Mouse (Mus musculus): ENCODE data around the gene Cxcl15.
A peak's percentile ranks its signal among the peaks of the same experiment; 100 is the strongest.

Cxcl15 gene

GRCm38 (mm10) chr5:90794195-90794625 lies at the start of gene Cxcl15:
TSS of gene Cxcl15 (plus strand) at chr5:90794534.
- DNase-seq, result no peak

- no peak for DNase-seq
These were observed 40.4 kb upstream of the Cxcl15 start for GRCm38 (mm10) chr5:90753934-90754333.

- peak; percentile 1 for DNase-seq
These were observed 36.2 kb upstream of the Cxcl15 start for GRCm38 (mm10) chr5:90758020-90758605.

- no peak for DNase-seq
These were observed 35.0 kb upstream of the Cxcl15 start, which contains the start of gene Cxcl5 for GRCm38 (mm10) chr5:90759077-90760065. TSS of gene Cxcl5 (plus strand) at chr5:90759360.

- DNase-seq, result no peak
These were observed 34.0 kb upstream of the Cxcl15 start for GRCm38 (mm10) chr5:90760303-90760702.

- DNase-seq, result no peak
These were observed 33.5 kb upstream of the Cxcl15 start for GRCm38 (mm10) chr5:90760844-90761243.

GRCm38 (mm10) chr5:90761834-90762233 lies 32.5 kb upstream of the Cxcl15 start:
- no peak for DNase-seq

- DNase-seq, result no peak
These were observed 30.2 kb upstream of the Cxcl15 start for GRCm38 (mm10) chr5:90763912-90764665.

- DNase-seq, result no peak
These were observed 28.3 kb upstream of the Cxcl15 start for GRCm38 (mm10) chr5:90765821-90766606.

- DNase-seq, result no peak
These were observed 26.1 kb upstream of the Cxcl15 start, which contains the start of gene Ppbp for GRCm38 (mm10) chr5:90768218-90768617. TSS of gene Ppbp (plus strand) at chr5:90768518.

- DNase-seq, result no peak
These were observed 23.0 kb upstream of the Cxcl15 start for GRCm38 (mm10) chr5:90771369-90771768.

GRCm38 (mm10) chr5:90771880-90772653 lies 22.3 kb upstream of the Cxcl15 start, which contains the start of gene Pf4:
TSS of gene Pf4 (plus strand) at chr5:90772435.
- DNase-seq, result no peak

GRCm38 (mm10) chr5:90775562-90775961 lies 18.8 kb upstream of the Cxcl15 start:
- no peak for DNase-seq

- no peak for DNase-seq
These were observed 16.7 kb upstream of the Cxcl15 start for GRCm38 (mm10) chr5:90777621-90778020.

GRCm38 (mm10) chr5:90778856-90779255 lies 15.5 kb upstream of the Cxcl15 start:
- DNase-seq, result no peak

- DNase-seq, result no peak
These were observed 10.6 kb upstream of the Cxcl15 start for GRCm38 (mm10) chr5:90783697-90784096.

- peak; percentile 4 for DNase-seq
These were observed 8.4 kb upstream of the Cxcl15 start, which contains the start of gene Cxcl3 for GRCm38 (mm10) chr5:90785659-90786588. TSS of gene Cxcl3 (plus strand) at chr5:90786103.

GRCm38 (mm10) chr5:90788114-90788513 lies 6.2 kb upstream of the Cxcl15 start:
- no peak for DNase-seq

- no peak for DNase-seq
These were observed 4.8 kb upstream of the Cxcl15 start for GRCm38 (mm10) chr5:90789306-90790073.

Measured in cerebellum, adult 9-10 months (tissue).